Mouse (Mus musculus) thymus, adult 2 months (tissue): ENCODE data around the gene Sstr3. TPM values are rescaled to one million over a fixed set of nuclear protein-coding genes. Genes with fewer than 3 reads are reported as not detected.

Experiments used
- DNase-seq: peaks from one replicate; pipeline ENCODE4 v3.0.0; 2021
- H3K27ac ChIP-seq: fragments of 200-500 bp; 2 replicates; pipeline ENCODE4 v1.5.1; 2012; ENCODE audit warnings: low read length, control low read depth; ENCODE audit not compliant: control insufficient read depth, insufficient read depth
- H3K27me3 ChIP-seq: fragments of 200-500 bp; 2 replicates; pipeline ENCODE4 v1.6.1; 2012; ENCODE audit warnings: mild to moderate bottlenecking, low read length, moderate library complexity, mixed read lengths; ENCODE audit not compliant: control insufficient read depth, insufficient read depth
- H3K36me3 ChIP-seq: fragments of 200-500 bp; 2 replicates; pipeline ENCODE4 v1.6.1; 2012; ENCODE audit warnings: mild to moderate bottlenecking, low read length, moderate library complexity; ENCODE audit not compliant: control insufficient read depth, insufficient read depth
- H3K4me1 ChIP-seq: fragments of 200-500 bp; replicated peaks from 2 replicates; pipeline ENCODE4 v1.6.1; 2012; ENCODE audit warnings: low read length; ENCODE audit not compliant: control insufficient read depth, insufficient read depth
- H3K4me3 ChIP-seq: fragments of 200-500 bp; 2 replicates; pipeline ENCODE4 v1.5.1; 2012; ENCODE audit warnings: mild to moderate bottlenecking, low read length, control low read depth, moderate library complexity; ENCODE audit not compliant: control insufficient read depth, insufficient read depth
- CTCF ChIP-seq: fragments of 200-500 bp; IDR thresholded peaks from 2 replicates; pipeline ENCODE4 v1.5.1; 2012; ENCODE audit warnings: mild to moderate bottlenecking, control low read depth, low read length, moderate library complexity, borderline replicate concordance; ENCODE audit not compliant: control insufficient read depth, poor library complexity, insufficient read depth; ENCODE audit errors: extremely low read depth
- POLR2A ChIP-seq: fragments of 200-500 bp; IDR thresholded peaks from 2 replicates; pipeline ENCODE4 v1.6.1; 2012; ENCODE audit warnings: mild to moderate bottlenecking, low read length, control low read depth, moderate library complexity; ENCODE audit not compliant: control insufficient read depth, poor library complexity, insufficient read depth; ENCODE audit errors: extremely low read depth
- WGBS: fragments of 180-500 bp; shearing (Covaris S2); methylation state at CpG from one replicate; pipeline ENCODE4 v1.1.7; 2018; 5-methylcytosine and 5-hydroxymethylcytosine counted together
- polyA plus RNA-seq: library from polyadenylated mRNA; depleted of rRNA; stranded (reverse); fragments of >200 nt; gene quantifications from 2 replicates; pipeline ENCODE4 v1.2.3, GENCODE M21; 2012

Sstr3 gene
- polyA plus RNA-seq, 1 experiment = 1.6 TPM

- no peak overlapping the region for H3K4me3 ChIP-seq
- H3K27me3 ChIP-seq = no peaks in the 10 kb centered on the region; the same call in 1 of the 2 replicates
- WGBS = 91% methylated on average over 3 of the region's 3 CpGs
- H3K27ac ChIP-seq = no peak overlapping the region
- no peak for DNase-seq
- no peaks in the 10 kb centered on the region for H3K36me3 ChIP-seq
- 0 out of 2 replicates have a peak, but pooled peaks cover 2% of the 10 kb centered on the region for H3K4me1 ChIP-seq
- TF ChIP-seq CTCF = no peak
- no peak for TF ChIP-seq POLR2A
Measured at GRCm38 (mm10) chr15:78542098-78542766, 2.3 kb downstream of the Sstr3 start.

DNA sequence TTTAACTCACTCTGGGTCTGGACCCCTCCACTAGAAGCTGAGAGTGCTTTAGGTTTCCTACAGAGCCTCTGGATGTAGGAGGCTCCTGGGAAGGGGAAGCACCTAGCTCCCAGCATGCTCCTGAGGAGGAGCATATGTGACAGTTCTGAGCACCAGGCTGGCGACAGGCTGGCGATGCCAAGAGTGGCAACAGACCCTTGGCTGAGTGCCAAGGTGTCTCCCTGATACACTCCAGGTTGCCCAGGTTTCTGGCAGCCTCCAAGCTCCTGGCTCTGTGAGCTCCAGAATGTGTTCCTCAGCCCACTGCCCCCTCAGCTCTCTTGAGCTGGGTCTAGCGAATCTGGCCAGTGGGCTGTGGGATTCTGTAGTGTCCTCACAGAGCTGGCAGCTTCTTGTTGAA lies 2.9 kb downstream of the Sstr3 start:
- no peak for TF ChIP-seq CTCF
- TF ChIP-seq POLR2A = no peak
- Histone ChIP-seq H3K27ac (no peak overlapping the region), H3K4me3 (no peak overlapping the region), H3K4me1 (no peaks in the 10 kb centered on the region), H3K27me3 (no peaks in the 10 kb centered on the region; the same call in 1 of the 2 replicates), H3K36me3 (no peaks in the 10 kb centered on the region)
- WGBS = 76% methylated on average over 3 of the region's 3 CpGs
- DNase-seq = no peak

- no peaks in the 10 kb centered on the region; the same call in 1 of the 2 replicates for H3K27me3 ChIP-seq
- TF ChIP-seq POLR2A (no peak), CTCF (no peak)
- 84% methylated on average over 3 of the region's 3 CpGs for WGBS
Measured at GRCm38 (mm10) chr15:78541036-78541435, 3.4 kb downstream of the Sstr3 start.

DNA sequence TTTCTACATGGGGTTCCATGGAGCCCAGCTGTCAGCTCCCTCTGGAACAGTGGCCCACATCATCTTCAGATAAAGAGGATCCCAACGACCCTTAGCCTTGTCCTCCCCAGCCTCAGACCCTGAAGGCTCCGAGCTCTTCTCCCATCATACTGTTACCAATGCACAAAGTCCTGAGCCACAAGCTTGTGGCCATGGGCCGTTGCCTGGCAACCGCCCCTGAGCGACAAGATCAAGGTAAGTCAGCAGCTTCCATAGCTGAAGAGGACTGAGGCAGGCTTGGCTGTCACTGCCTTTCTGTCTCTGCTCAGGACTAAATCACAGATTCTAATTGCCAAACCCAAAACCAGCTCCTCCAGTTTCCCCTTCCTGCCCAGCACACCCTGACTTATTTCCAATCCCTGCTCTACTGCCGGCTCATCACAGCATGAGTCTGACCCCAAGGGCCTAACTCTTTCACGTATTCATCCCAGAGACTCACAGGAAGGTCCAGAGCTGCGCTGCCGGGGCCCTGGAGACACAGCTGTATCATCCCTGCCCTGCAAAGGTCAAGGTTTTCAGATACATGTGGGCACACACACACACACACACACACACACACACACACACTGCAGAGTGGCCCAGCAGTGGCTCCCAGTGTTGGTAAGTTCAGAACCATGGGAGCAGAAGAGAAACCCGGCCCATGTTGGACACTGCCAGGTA lies 8.6 kb downstream of the Sstr3 start:
- no peaks in the 10 kb centered on the region for H3K36me3 ChIP-seq
- H3K4me1 ChIP-seq = 0 out of 2 replicates have a peak, but pooled peaks cover 4% of the 10 kb centered on the region
- no peak for DNase-seq
- no peak overlapping the region for H3K27ac ChIP-seq
- H3K4me3 ChIP-seq = no peak overlapping the region
- no peaks in the 10 kb centered on the region for H3K27me3 ChIP-seq
- whole genome bisulfite sequencing = 83% methylated on average over 10 of the region's 10 CpGs
- TF ChIP-seq CTCF (no peak), POLR2A (no peak)

More at GRCm38 (mm10) chr15:78541036-78541435, 3.4 kb downstream of the Sstr3 start:
- DNase-seq = no peak
- Histone ChIP-seq H3K36me3 (no peaks in the 10 kb centered on the region), H3K27ac (no peak overlapping the region), H3K4me1 (no peaks in the 10 kb centered on the region), H3K4me3 (no peak overlapping the region)

DNA sequence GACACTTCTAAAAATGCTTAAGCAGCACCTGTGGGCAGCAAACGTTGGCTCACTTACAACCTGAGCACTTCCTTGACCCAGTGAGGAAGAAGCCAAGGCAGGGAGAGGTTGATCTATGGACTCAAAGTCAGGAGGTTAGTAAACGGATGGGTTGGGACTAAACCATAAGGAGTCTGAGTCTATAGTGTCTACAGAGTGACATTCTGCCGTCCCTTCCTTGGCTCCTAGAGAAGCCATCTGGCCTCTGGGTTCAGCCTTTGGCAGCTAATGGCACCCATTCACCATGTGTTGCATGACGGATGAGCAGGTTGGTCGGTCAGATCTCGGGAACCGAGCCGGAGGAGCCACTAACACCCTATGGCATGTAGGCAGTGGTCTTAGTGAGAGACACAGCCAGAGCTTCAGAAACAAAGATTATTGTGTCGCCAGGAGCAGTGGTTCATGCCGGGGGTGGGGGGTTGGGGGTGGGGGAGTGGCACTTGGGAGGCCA lies 11.1 kb downstream of the Sstr3 start:
- Histone ChIP-seq H3K4me3 (no peak overlapping the region), H3K27ac (no peak overlapping the region), H3K27me3 (no peaks in the 10 kb centered on the region), H3K36me3 (no peaks in the 10 kb centered on the region), H3K4me1 (peaks cover 11% of the 10 kb centered on the region)
- no peak for TF ChIP-seq POLR2A
- no peak for TF ChIP-seq CTCF
- 90% methylated on average over 10 of the region's 10 CpGs for WGBS
- DNase-seq = no peak

- 87% methylated on average over 10 of the region's 10 CpGs for WGBS
- Histone ChIP-seq H3K27me3 (no peaks in the 10 kb centered on the region), H3K36me3 (no peaks in the 10 kb centered on the region), H3K27ac (no peak overlapping the region), H3K4me3 (no peak overlapping the region), H3K4me1 (peaks cover 17% of the 10 kb centered on the region)
- no peak for DNase-seq
- no peak for TF ChIP-seq CTCF
- no peak for TF ChIP-seq POLR2A
Measured at GRCm38 (mm10) chr15:78532566-78533345, 11.7 kb downstream of the Sstr3 start.
